Mouse (Mus musculus): Measurements from ENCODE around the gene Spryd4. TPM values are rescaled to one million over a fixed set of nuclear protein-coding genes. Genes with fewer than 3 reads are reported as not detected.

Gene Spryd4
- polyA plus RNA-seq, 2 experiments: 22.3 to 36.9 TPM

DNA sequence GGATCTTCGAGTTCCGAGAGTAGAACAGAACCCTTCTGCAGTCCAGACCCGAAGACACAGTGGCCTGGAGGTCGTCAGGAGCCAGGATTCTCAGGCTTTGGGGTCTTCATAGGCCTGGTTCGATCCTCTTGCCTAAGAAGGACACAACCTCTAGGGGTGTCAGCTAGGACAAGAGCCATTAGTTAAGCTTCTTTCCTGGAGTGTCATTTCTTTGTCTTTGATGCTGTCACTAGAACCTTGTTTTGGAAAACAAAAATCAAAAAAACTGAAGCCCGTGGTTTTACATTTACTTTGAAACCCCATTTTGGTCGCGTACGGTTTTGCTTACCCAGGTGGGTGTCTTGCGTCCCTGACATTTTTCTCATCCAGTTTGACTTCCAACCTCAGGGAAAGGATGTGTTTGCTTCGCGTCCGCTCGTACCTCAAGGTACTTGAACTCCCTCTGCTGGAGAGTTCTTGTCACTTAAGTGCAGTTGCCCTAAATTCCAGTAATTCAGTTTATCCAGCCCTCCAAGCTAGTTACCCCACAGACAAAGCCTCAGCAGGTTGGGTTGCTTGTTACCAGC lies 20.9 kb upstream of the Spryd4 start:
- Histone ChIP-seq H3K27ac (replicated peaks; ENCODE audit: low read depth, low read length) (peak overlapping the region; percentile 95), H3K9me3 (ENCODE audit: control insufficient read depth, low read length) (no peaks in the 10 kb centered on the region), H3K4me2 (replicated peaks; ENCODE audit: low read depth, low read length, severe bottlenecking) (peak overlapping the region; percentile 77), H3K4me3 (replicated peaks; ENCODE audit: low read length) (peak overlapping the region; percentile 74), H3K36me3 (ENCODE audit: control insufficient read depth, insufficient read depth, low read length) (no peaks in the 10 kb centered on the region), H3K9ac (ENCODE audit: low read depth, low read length, severe bottlenecking) (peak overlapping the region; percentile 81), H3K27me3 (ENCODE audit: control insufficient read depth, insufficient read depth, low read length) (no peaks in the 10 kb centered on the region), H3K4me1 (ENCODE audit: control insufficient read depth, insufficient read depth, low read length) (peaks cover 11% of the 10 kb centered on the region)
- under 1% methylated on average over 14 of the region's 14 CpGs for WGBS
- peak; percentile 90 for DNase-seq (ENCODE audit: low spot score)
- ATAC-seq (ENCODE audit: low FRiP score, low read depth): peak; percentile 24; the same call in 1 of the 2 replicates
- 0 out of 2 replicates have a peak, but pooled peaks have one; percentile 16 for TF ChIP-seq POLR2A (IDR thresholded peaks at IDR 0.05; ENCODE audit: borderline replicate concordance, extremely low read depth, insufficient read depth, insufficient read length)

DNA sequence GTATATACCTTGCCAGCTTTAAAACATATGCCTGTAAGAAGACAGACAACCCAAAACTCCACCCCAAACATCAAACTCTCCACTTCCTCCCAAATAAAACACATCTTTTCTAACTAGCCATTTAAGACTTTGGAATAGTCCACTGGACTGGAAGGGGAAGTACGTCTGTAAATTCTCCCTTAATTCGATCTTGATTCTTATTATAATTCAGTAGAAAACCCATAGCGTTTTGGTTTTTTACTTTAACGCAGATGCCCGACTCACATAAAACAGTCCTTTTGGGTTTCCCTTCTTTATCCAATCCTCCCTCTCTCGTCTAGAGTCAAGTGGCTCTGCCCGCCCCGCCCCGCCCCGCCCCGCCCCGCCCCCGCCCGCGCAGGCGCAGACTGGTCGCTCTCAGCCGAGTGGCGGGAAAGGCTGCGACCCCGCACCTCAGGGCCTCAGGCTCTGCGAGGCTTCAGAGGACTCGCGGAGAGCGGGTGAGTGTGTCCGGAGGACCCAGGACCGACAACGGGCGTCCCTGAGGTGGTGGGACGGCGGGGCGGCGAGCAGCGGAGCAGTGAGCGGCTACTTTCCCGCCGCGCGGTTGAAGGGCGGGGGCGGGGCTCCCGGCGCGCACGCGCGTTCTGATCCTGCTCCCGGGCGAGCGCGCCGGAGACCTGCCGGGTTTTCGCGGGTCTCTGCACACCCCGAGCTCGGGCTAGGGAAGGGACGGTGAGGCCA lies 20.3 kb upstream of the Spryd4 start, which contains the start of gene Timeless:
Gene Timeless (plus strand): TSS at position 369 of the 723 bp plus-strand sequence.
- Histone ChIP-seq H3K36me3 (ENCODE audit: control insufficient read depth, insufficient read depth, low read length) (no peaks in the 10 kb centered on the region), H3K27ac (replicated peaks; ENCODE audit: low read depth, low read length) (peak within 1 kb of the TSS; percentile 95), H3K9me3 (ENCODE audit: control insufficient read depth, low read length) (no peaks in the 10 kb centered on the region), H3K4me1 (ENCODE audit: control insufficient read depth, insufficient read depth, low read length) (peaks cover 13% of the 10 kb centered on the region), H3K4me3 (replicated peaks; ENCODE audit: low read length) (peak within 1 kb of the TSS; percentile 74), H3K9ac (ENCODE audit: low read depth, low read length, severe bottlenecking) (peak within 1 kb of the TSS; percentile 81), H3K4me2 (replicated peaks; ENCODE audit: low read depth, low read length, severe bottlenecking) (peak within 1 kb of the TSS; percentile 77), H3K27me3 (ENCODE audit: control insufficient read depth, insufficient read depth, low read length) (no peaks in the 10 kb centered on the region)
- WGBS: under 1% methylated on average over 49 of the region's 58 CpGs
- ATAC-seq (ENCODE audit: low FRiP score, low read depth) (peak; percentile 93), DNase-seq (ENCODE audit: low spot score) (peak; percentile 80)
- TF ChIP-seq POLR2A (IDR thresholded peaks at IDR 0.05; ENCODE audit: borderline replicate concordance, extremely low read depth, insufficient read depth, insufficient read length): peak; percentile 85; the same call in 1 of the 2 replicates

DNA sequence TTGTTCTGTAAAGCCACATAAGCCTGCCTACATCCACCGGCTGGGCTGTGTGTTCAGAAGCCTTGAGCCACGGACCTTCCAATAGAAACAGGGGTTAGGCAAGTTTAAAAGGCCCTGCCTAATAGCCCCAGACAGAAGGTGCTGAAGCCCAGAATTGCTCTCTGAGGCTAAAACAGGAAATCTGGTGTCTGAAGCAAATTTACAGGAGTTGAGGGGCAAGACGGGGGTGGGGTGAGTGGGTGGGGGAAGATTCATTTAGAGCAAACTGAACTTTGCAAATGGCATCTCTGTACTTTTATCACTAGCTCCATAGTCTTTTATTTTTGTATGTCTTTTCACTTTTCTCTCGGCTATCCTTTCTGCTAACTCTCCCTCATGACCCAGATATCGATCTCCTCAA lies 19.5 kb upstream of the Spryd4 start:
- Histone ChIP-seq H3K27me3 (ENCODE audit: control insufficient read depth, insufficient read depth, low read length) (no peaks in the 10 kb centered on the region), H3K36me3 (ENCODE audit: control insufficient read depth, insufficient read depth, low read length) (no peaks in the 10 kb centered on the region)
- no peak for ATAC-seq (ENCODE audit: low FRiP score, low read depth)

DNA sequence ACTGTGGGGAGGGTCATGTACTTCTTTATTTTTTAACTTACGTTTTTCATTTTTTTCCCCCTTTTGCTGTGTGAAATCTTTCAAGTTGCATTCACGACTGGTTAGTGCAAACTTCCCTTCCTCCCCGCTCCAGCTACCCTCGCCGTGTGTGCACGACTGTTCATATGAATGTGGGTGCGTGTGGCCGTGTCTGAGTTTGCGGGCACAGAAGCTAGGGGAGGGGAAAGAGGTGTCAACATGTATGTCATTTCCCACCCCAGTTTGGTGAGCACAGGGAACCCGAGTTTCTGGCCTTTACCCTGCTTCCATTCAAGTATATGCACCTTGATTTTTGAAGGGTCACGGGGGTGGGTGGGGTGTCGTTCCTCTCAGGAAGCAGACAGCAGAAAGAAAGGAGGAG lies 19.0 kb upstream of the Spryd4 start:
- Histone ChIP-seq H3K4me3 (replicated peaks; ENCODE audit: low read length) (peak overlapping the region; percentile 74; the same call in 1 of the 2 replicates), H3K27ac (replicated peaks; ENCODE audit: low read depth, low read length) (0 out of 2 replicates have a peak overlapping the region, but pooled peaks have one; percentile 95), H3K9me3 (ENCODE audit: control insufficient read depth, low read length) (no peaks in the 10 kb centered on the region), H3K4me2 (replicated peaks; ENCODE audit: low read depth, low read length, severe bottlenecking) (peak overlapping the region; percentile 77; the same call in 1 of the 2 replicates), H3K4me1 (ENCODE audit: control insufficient read depth, insufficient read depth, low read length) (peaks cover 13% of the 10 kb centered on the region), H3K36me3 (ENCODE audit: control insufficient read depth, insufficient read depth, low read length) (no peaks in the 10 kb centered on the region), H3K9ac (ENCODE audit: low read depth, low read length, severe bottlenecking) (0 out of 2 replicates have a peak overlapping the region, but pooled peaks have one; percentile 81), H3K27me3 (ENCODE audit: control insufficient read depth, insufficient read depth, low read length) (no peaks in the 10 kb centered on the region)
- no peak for TF ChIP-seq POLR2A (IDR thresholded peaks at IDR 0.05; ENCODE audit: borderline replicate concordance, extremely low read depth, insufficient read depth, insufficient read length)
- ATAC-seq (ENCODE audit: low FRiP score, low read depth) (no peak), DNase-seq (ENCODE audit: low spot score) (no peak)
- WGBS: 62% methylated on average over 12 of the region's 12 CpGs

More for the DNA sequence above, 19.5 kb upstream of the Spryd4 start:
- Histone ChIP-seq H3K4me3 (replicated peaks; ENCODE audit: low read length) (peak overlapping the region; percentile 74), H3K4me2 (replicated peaks; ENCODE audit: low read depth, low read length, severe bottlenecking) (peak overlapping the region; percentile 77), H3K9me3 (ENCODE audit: control insufficient read depth, low read length) (no peaks in the 10 kb centered on the region), H3K27ac (replicated peaks; ENCODE audit: low read depth, low read length) (peak overlapping the region; percentile 95), H3K9ac (ENCODE audit: low read depth, low read length, severe bottlenecking) (peak overlapping the region; percentile 81; the same call in 1 of the 2 replicates), H3K4me1 (ENCODE audit: control insufficient read depth, insufficient read depth, low read length) (peaks cover 13% of the 10 kb centered on the region)
- 7% methylated on average over 5 of the region's 5 CpGs for WGBS
- no peak for DNase-seq (ENCODE audit: low spot score)
- no peak for TF ChIP-seq POLR2A (IDR thresholded peaks at IDR 0.05; ENCODE audit: borderline replicate concordance, extremely low read depth, insufficient read depth, insufficient read length)

DNA sequence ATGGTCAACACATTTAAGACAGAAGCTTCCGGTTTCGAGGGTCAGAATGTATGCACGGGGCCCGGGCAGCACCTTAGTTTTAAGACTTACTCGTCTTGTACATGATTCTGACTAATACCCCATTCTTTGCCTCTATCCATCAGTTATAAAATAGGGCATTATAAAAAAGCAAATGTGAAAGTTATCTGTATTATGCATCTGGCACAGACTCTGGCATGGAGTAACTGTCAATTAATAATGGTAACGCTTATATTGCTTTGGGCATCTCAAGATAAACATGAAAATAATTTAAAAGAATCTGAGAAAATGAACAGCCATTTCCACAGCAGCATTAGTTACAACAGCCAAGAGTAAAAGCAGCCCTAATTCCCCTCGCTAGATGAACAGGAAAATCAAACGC lies 16.4 kb upstream of the Spryd4 start:
- TF ChIP-seq POLR2A (IDR thresholded peaks at IDR 0.05; ENCODE audit: borderline replicate concordance, extremely low read depth, insufficient read depth, insufficient read length): no peak
- DNase-seq (ENCODE audit: low spot score) (no peak), ATAC-seq (ENCODE audit: low FRiP score, low read depth) (no peak)
- H3K9me3 ChIP-seq (ENCODE audit: control insufficient read depth, low read length): no peaks in the 10 kb centered on the region
- no peak overlapping the region for H3K4me3 ChIP-seq (replicated peaks; ENCODE audit: low read length)
- H3K27me3 ChIP-seq (ENCODE audit: control insufficient read depth, insufficient read depth, low read length): no peaks in the 10 kb centered on the region
- 91% methylated on average over 8 of the region's 8 CpGs for WGBS
- H3K9ac ChIP-seq (ENCODE audit: low read depth, low read length, severe bottlenecking): no peak overlapping the region
- no peak overlapping the region for H3K27ac ChIP-seq (replicated peaks; ENCODE audit: low read depth, low read length)
- peaks cover 24% of the 10 kb centered on the region for H3K4me1 ChIP-seq (ENCODE audit: control insufficient read depth, insufficient read depth, low read length)
- H3K36me3 ChIP-seq (ENCODE audit: control insufficient read depth, insufficient read depth, low read length): no peaks in the 10 kb centered on the region
- no peak overlapping the region for H3K4me2 ChIP-seq (replicated peaks; ENCODE audit: low read depth, low read length, severe bottlenecking)
